Comparison of ENCODE assay signal across 10 mouse cellular contexts in the genomic region with DNA sequence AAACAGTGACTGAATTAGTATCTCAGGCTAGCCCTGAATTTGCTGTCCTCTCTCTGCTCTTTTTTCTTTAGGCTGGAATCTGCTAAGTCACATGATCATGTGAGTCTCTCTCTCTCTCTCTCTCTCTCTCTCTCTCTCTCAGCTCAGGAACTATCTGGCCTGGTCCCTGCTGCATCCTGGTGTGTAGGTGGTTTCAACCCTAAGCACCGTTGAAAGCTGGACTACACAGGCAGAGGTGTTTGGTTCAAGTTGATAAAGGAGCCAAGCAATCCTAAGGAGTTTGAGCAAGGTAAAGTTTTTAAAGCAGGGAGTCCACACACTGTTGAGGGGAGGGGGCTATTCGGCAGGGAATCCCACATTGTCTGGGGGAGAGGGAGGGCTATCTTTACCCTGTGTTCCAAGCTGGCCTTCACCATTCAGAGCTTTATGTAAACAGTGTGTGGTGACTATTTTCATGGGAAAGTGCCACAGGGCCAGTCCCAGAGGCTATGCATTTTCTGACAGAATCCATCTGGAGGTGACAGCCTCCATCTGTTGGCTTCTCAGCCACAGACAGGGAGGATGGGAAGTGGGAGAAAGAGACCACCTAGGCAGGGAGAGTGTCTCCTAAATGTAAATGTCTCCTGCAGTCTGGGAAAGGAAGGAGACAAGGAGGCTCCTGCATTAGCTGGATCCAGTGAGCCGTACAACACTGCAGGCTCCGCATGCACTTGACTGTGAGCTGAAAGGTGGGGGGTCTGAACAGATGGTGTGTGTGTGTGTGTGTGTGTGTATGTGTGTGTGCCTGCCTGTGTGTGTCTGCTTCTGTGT. TPM values are rescaled to one million over a fixed set of nuclear protein-coding genes. Genes with fewer than 3 reads are reported as not detected.
DNase-seq lines count a peak whose midpoint lies in the region; ATAC-seq lines count a peak whose summit lies in the region.
"Had no signal": no experiment of that assay in that cellular context is flagged by ENCODE, and none has a peak within 500 bp of the region (broad histone marks: within the 10 kb centered on the region; RNA-seq: fewer than 3 reads in every experiment).

No protein-coding gene starts in this region.

- no peaks in the 10 kb centered on the region for H3K27me3 ChIP-seq in forebrain, embryonic 11.5 days (ENCODE audit: control insufficient read depth, insufficient read depth, low read length)
- no peaks in the 10 kb centered on the region for H3K27me3 ChIP-seq in neural tube, embryonic 14.5 days (ENCODE audit: control insufficient read depth, insufficient read depth, low read length)
- H3K27me3 ChIP-seq: limb, embryonic 15.5 days had no signal

- H3K4me2 ChIP-seq in forebrain, embryonic 11.5 days (ENCODE audit: low read depth, low read length, severe bottlenecking) = no peak overlapping the region
- H3K4me2 ChIP-seq in neural tube, embryonic 14.5 days (ENCODE audit: low read depth, low read length) = no peak overlapping the region
- H3K4me2 ChIP-seq: limb, embryonic 15.5 days had no signal

- no peaks in the 10 kb centered on the region for H3K36me3 ChIP-seq in forebrain, embryonic 11.5 days (ENCODE audit: control insufficient read depth, insufficient read depth, low read length)
- H3K36me3 ChIP-seq in neural tube, embryonic 14.5 days (ENCODE audit: control insufficient read depth, insufficient read depth, low read length) = no peaks in the 10 kb centered on the region

- ATAC-seq in forebrain, embryonic 11.5 days (replicated peaks; ENCODE audit: low FRiP score) = peak; percentile 61
- peak; percentile 68 for ATAC-seq in neural tube, embryonic 14.5 days (ENCODE audit: low read depth)

- DNase-seq in kidney, postnatal 14 days = peak; percentile 27
- no peak for DNase-seq in kidney, adult 11 months
- DNase-seq in forebrain, embryonic 11.5 days (ENCODE audit: low spot score) = peak; percentile 53
- peak; percentile 12 for DNase-seq in layer of hippocampus, adult 9-10 months (ENCODE audit: low spot score)
- no peak for DNase-seq in right cerebral cortex, postnatal 14 days
- DNase-seq in gastrocnemius, adult 18-20 months (ENCODE audit: low spot score) = no peak

- H3K4me3 ChIP-seq in forebrain, embryonic 11.5 days (ENCODE audit: low read depth, low read length) = no peak overlapping the region
- H3K4me3 ChIP-seq in neural tube, embryonic 14.5 days (ENCODE audit: low read depth, low read length) = no peak overlapping the region
- H3K4me3 ChIP-seq: erythroblast, embryonic 14.5 days; limb, embryonic 15.5 days had no signal

- no peaks in the 10 kb centered on the region for H3K9me3 ChIP-seq in forebrain, embryonic 11.5 days (ENCODE audit: control insufficient read depth, low read length)
- no peaks in the 10 kb centered on the region for H3K9me3 ChIP-seq in neural tube, embryonic 14.5 days (ENCODE audit: control insufficient read depth, low read length)
- H3K9me3 ChIP-seq: limb, embryonic 15.5 days had no signal

- H3K4me1 ChIP-seq in forebrain, embryonic 11.5 days (replicated peaks; ENCODE audit: control insufficient read depth, insufficient read depth, low read length) = peaks cover 6% of the 10 kb centered on the region; the same call in 1 of the 2 replicates
- no peaks in the 10 kb centered on the region for H3K4me1 ChIP-seq in neural tube, embryonic 14.5 days (ENCODE audit: control insufficient read depth, insufficient read depth, low read length)
- H3K4me1 ChIP-seq: limb, embryonic 15.5 days had no signal

- H3K27ac ChIP-seq in forebrain, embryonic 11.5 days (ENCODE audit: low read depth, low read length) = no peak overlapping the region
- H3K27ac ChIP-seq in neural tube, embryonic 14.5 days (ENCODE audit: low read depth, low read length) = no peak overlapping the region
- H3K27ac ChIP-seq: limb, embryonic 15.5 days had no signal

- 65% methylated on average over 4 of the region's 4 CpGs for WGBS in forebrain, embryonic 11.5 days
- 53% methylated on average over 4 of the region's 4 CpGs for WGBS in neural tube, embryonic 14.5 days

- H3K9ac ChIP-seq in forebrain, embryonic 11.5 days (ENCODE audit: low read length) = no peak overlapping the region
- no peak overlapping the region for H3K9ac ChIP-seq in neural tube, embryonic 14.5 days (replicated peaks; ENCODE audit: low read depth, low read length)
- H3K9ac ChIP-seq: limb, embryonic 15.5 days had no signal

RNA-seq across cellular contexts. Expression of a gene that starts 31.7 kb away (rescaled TPM):
- polyA plus RNA-seq in forebrain, embryonic 11.5 days (2014; fragmentation: Nextera tagmentation; extraction: Ambion mirVana) = 0.19 TPM in 1 of 2 replicates, not detected in the other
- not detected in 2 replicates for polyA plus RNA-seq in neural tube, embryonic 14.5 days (2014; fragmentation: Nextera tagmentation; extraction: Ambion mirVana)
- not detected for total RNA-seq in gastrocnemius, adult 18-20 months (2021)
- polyA plus RNA-seq: erythroblast, embryonic 14.5 days; spleen, adult 2 months had no signal

RNA-seq across cellular contexts. Expression of a gene that starts 59.1 kb away (rescaled TPM):
- 1.1 and 1.3 TPM in 2 replicates for polyA plus RNA-seq in forebrain, embryonic 11.5 days (2014; fragmentation: Nextera tagmentation; extraction: Ambion mirVana)
- polyA plus RNA-seq in neural tube, embryonic 14.5 days (2014; fragmentation: Nextera tagmentation; extraction: Ambion mirVana) = 0.92 and 1.2 TPM in 2 replicates
- total RNA-seq in gastrocnemius, adult 18-20 months (2021) = 1 to 10 TPM; 1.0 to 1.7 TPM
- polyA plus RNA-seq: erythroblast, embryonic 14.5 days had no signal

Comparison
In these comparisons a context has a peak if more than half of its experiments do, and no peak if none do; other contexts are left out.
1. DNase-seq: peak in kidney, postnatal 14 days (single experiment), forebrain, embryonic 11.5 days (single experiment) and layer of hippocampus, adult 9-10 months (single experiment); none in kidney, adult 11 months (single experiment), right cerebral cortex, postnatal 14 days (single experiment) and gastrocnemius, adult 18-20 months (single experiment).